Mouse (Mus musculus) cerebral cortex, adult 2 months (tissue): ENCODE data around the gene Prg3.

ENCODE experiments used
- WGBS: fragments of 180-500 bp; shearing (Covaris S2); methylation state at CpG from one replicate; pipeline ENCODE4 v1.1.7; 2018; 5-methylcytosine and 5-hydroxymethylcytosine counted together

The Prg3 gene

DNA sequence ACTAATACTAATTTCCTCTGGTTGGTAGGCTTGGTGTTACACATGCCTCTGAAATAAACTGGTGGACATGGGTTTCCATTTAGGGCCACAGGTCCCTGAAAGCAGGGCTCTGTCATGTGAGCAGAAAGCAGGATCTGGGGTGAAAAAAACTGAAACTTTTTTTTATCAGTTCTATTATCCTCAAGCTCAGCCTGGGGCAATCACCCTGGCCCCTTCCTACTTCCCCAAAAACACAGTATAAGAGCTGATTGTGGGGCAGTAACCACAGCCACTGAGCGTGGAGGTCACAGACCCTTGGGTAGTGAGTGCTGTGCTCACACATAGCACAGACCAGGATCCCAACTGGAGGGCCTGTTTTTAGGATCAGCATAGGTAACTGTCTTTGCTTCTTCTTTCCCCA is at the start of gene Prg3:
Gene Prg3 (plus strand): TSS at position 286 of the 400 bp plus-strand sequence.
- WGBS, result 95% methylated on average over 1 of the region's 1 CpGs

DNA sequence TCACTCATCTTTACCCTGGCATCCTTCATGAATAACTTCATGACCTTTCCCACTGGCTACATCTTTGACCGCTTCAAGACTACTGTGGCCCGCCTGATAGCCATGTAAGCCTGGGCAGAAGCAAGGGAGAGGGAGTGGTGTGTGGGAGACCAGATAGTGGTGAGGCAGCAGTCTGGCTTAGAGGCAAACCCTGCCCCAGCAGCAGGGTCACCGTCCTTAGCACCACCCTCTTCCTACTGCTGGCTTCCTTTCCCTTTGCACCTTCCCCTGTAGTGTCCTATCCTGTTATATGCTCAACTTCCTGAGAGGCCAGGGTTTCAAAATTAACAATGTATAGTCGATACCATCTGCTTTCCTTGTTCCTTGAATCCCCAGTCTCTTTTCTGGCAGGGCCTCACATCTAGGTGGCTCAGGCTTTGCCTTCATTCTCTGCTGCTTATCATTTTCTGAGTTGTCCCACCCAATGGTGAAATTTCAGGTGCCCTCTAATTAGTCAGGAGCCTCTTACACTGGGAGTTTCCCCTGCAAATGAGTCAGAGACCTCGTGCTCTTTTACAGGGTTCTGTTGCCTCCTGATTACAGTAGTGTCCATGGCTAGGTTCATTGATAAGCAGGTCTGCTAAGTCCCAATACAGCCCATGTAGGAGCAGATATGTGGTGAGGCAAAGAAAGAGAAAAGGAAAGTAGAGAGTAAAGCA is 49.6 kb upstream of the Prg3 start:
- WGBS, result 75% methylated on average over 5 of the region's 5 CpGs

DNA sequence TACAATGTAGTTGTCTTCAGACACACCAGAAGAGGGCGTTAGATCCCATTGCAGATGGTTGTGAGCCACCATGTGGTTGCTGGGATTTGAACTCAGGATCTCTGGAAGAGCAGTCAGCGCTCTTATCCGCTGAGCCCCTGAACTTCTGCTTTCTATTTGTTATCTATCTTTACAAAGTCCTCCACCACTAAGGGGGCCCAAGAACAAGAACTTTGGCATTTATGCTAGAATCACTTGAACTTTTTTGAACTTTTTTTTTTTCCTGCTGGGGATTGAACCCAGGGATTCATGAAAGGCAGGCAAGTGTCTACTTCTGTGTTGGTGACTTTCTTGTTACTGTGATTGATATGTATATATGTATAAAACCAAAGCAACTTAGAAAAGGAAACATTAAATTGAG is 48.7 kb upstream of the Prg3 start:
- 91% methylated on average over 3 of the region's 3 CpGs for WGBS

- WGBS, result 85% methylated on average over 6 of the region's 6 CpGs
Measured at GRCm38 (mm10) chr2:84939711-84940110, 48.3 kb upstream of the Prg3 start.

DNA sequence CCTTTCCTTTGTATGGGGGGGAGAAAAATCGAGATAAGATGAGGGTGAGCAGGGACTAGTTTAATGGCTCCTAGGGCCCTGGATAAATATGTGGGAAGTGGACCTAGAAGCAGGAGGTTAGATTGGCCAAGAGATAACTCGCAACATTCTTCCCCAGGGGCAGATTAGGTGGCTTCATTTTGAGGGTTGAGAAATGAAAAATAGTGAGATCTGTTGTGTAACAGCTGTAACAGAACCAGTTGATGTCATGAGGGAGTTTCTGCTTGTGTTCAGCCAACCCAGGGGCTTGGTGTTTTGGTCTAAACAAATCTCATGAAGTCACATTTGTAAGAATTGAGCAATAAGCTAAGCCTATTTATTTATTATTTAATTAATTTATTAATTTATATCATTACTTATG is 46.7 kb upstream of the Prg3 start:
- 84% methylated on average over 2 of the region's 2 CpGs for WGBS

DNA sequence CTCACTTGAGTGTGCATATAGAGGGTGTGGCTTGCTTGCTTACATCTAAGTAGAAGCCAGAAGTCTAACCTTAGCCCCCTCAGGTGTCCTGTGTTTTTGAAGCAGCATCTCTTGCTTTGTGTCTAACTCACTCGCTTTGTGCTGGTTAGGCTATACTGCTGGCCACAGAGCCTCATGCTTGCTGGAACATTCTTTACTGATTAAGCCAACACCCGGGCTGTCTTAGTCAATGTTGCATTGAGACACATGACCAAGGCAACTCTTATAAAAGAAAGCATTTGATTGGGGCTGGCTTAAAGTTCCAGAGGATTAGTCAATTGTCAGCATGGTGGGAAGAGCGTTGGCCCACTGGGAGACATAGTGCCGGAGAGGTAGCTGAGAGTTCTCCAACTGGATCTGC is 46.2 kb upstream of the Prg3 start:
- WGBS, result 94% methylated on average over 4 of the region's 4 CpGs

GRCm38 (mm10) chr2:84947154-84947771 is 40.8 kb upstream of the Prg3 start:
- WGBS, result 74% methylated on average over 3 of the region's 3 CpGs

- 83% methylated on average over 7 of the region's 7 CpGs for WGBS
Measured at GRCm38 (mm10) chr2:84948252-84948651, 39.8 kb upstream of the Prg3 start.

- 57% methylated on average over 2 of the region's 2 CpGs for WGBS
Measured at GRCm38 (mm10) chr2:84948721-84949120, 39.3 kb upstream of the Prg3 start.

- 64% methylated on average over 8 of the region's 8 CpGs for WGBS
Measured at GRCm38 (mm10) chr2:84951027-84951426, 37.0 kb upstream of the Prg3 start.

- 62% methylated on average over 1 of the region's 1 CpGs for WGBS
Measured at GRCm38 (mm10) chr2:84952251-84952650, 35.8 kb upstream of the Prg3 start.

DNA sequence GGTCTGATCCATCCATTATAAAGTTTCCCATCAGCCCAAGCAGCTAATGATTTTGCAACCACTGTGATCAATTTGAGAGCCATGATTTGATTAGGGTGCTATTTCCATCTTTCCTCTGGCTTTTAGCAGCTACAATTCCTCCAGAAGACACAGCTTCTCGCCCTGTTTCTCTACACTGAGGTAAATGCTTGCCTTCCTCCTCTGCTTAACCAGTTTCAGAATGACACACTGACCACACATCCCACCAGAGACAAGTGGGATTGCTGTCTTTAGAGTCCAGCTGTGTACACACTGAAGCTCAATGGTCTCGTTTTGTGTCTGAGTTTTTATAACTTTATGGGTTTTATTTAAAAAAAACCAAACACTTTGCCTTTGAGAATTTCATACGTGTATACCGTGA is 35.3 kb upstream of the Prg3 start:
- 73% methylated on average over 4 of the region's 4 CpGs for WGBS

DNA sequence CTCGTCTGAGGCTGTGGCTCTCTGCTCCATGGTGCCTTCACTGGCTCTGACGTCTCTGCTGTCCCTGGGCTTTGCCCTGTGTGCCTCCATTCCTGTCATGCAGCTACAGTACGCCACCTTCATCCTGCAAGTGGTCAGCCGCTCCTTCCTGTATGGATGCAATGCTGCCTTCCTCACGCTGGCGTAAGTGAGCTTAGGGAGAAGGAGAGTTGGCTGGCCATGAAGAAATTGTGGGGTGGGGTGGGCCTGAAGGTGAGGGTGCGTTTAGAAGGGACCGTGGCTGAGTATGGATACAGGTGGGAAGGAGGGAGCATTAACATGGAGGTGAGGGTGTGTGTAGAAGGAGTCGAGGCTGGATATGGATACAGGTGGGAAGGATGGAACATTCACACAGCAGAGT is 32.6 kb upstream of the Prg3 start:
- WGBS, result 96% methylated on average over 9 of the region's 9 CpGs

- WGBS, result 62% methylated on average over 5 of the region's 5 CpGs
Measured at GRCm38 (mm10) chr2:84956274-84956673, 31.7 kb upstream of the Prg3 start.

GRCm38 (mm10) chr2:84958588-84959264 is 29.3 kb upstream of the Prg3 start:
- WGBS, result 91% methylated on average over 11 of the region's 11 CpGs

DNA sequence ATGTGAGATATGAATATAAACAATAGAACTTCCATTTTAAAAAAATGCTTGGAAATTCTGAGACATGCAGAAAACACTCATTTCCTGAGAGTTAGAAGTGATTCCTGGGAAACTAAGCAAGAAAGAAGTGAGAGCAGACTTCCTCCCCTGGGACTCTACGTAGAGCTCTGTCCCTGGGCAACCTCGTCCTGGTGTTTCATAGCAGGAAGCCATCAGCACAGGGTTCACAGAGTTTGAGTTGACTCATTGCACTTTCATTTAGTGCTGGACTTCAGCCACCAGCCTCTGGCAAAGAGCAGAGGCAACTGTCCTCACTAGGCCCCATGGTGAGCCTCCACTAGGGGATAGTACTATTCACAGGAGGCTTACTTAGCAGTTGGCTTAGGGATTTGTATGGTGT is 26.7 kb upstream of the Prg3 start:
- 77% methylated on average over 2 of the region's 2 CpGs for WGBS

DNA sequence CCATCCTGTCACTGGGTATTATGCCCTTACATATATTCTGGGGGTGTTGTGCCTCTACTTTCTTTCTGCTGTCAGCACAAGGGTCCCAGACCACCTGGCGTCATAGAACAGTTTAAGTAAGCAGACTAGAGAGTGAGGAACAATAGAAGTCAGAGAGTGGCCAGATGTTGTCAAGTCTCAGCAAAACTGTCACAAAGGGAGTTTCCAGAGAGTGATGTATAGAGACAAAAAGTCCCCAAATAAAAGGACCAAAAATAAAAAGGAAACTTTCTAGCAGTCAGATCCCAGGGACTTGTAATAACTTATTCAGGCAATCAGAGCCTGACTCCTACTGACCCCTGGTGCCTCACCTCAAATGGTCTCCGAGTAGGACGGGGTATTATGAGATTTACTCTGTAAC is 26.1 kb upstream of the Prg3 start:
- 91% methylated on average over 3 of the region's 3 CpGs for WGBS

DNA sequence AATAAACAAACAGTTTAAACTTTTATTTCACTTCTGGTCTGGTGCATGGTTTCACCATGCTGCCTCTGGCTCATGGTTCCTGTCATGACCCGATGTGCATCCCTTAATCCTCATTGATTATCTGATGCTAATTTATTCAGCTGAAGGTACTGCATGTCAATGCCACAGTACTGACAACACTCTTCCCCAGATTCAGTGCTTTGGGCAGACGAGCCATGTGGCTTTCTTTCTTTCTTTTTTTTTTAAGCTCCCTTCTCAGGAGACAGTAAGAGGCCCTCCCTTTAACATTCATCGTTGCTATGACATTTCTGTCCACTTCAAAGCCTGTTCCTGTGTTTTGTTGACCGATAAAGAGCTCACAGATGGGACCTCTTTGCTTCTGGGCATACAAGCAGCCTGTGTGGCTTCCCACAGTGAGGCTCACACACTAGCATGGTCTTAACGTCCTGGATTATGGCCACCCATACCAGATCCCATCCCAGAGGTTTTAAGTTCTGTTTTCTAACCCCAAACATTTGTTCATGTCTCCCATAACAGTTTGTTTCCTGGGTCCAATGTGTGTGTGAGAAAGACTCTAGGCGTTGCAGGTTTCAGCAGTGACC is 25.0 kb upstream of the Prg3 start:
- 53% methylated on average over 6 of the region's 6 CpGs for WGBS

- WGBS, result 88% methylated on average over 7 of the region's 7 CpGs
Measured at GRCm38 (mm10) chr2:84964111-84964801, 23.8 kb upstream of the Prg3 start.

DNA sequence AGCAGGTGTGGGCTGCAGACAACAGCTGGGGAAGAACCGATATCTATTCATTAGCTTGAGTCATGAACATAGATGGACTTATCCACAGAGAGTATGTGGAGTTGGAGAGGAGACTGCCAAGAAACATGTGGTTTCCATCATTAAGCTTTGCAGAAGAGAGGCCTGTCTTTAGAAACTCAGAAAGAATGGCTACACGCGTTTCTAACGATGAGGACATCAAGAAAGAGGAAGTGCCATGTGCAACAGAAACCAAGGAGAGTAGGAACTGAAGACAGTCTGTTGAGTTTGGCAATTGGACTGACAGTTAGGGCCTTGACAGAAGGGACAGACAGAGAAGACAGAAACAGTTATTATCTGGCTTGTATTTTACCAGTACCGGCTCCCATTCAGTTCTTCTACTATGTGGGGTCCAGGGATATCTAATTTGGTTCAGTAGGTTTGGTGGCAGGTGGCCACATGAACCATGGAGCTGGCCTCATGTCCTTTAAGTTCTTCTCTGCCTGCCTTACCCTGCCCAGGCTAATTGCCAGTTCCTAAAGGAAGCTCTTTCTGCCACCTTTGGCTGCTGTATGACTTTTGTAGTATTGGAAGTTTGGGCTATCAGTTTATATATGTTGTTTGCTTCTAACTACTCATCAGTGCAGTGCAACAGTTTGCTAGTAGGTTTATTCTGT is 20.6 kb upstream of the Prg3 start:
- 78% methylated on average over 5 of the region's 5 CpGs for WGBS

- WGBS, result 97% methylated on average over 2 of the region's 2 CpGs
Measured at GRCm38 (mm10) chr2:84975580-84975979, 12.4 kb upstream of the Prg3 start.

DNA sequence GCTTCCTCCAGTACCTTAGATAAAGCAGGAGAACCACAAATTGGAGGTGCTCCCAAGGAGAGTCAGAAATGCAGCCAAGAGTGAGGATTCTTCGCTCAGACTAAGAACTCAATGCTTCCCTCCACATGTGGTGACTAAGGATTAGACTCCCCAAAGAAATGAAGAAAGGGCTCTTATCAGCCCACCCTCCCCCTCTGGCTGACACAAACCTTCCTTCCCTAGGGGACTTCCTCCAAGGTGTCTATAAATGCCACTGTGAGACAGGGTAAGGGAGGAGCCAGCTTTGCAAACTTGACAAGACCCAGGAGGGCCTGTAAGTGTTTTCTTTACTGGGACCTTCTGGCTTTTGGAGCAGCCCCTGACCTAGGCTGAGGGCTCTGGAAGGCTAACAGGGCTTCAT is 7.8 kb upstream of the Prg3 start, which contains the start of gene Prg2:
Gene Prg2 (plus strand): TSS at position 274 of the 400 bp plus-strand sequence.
- 68% methylated on average over 1 of the region's 1 CpGs for WGBS
